Mouse (Mus musculus) right cerebral cortex, postnatal 14 days (tissue): Measurements from ENCODE around the gene Olfr1297.

Experiments
- DNase-seq: peaks from one replicate; pipeline ENCODE4 v3.0.0; 2022

Olfr1297 gene

DNA sequence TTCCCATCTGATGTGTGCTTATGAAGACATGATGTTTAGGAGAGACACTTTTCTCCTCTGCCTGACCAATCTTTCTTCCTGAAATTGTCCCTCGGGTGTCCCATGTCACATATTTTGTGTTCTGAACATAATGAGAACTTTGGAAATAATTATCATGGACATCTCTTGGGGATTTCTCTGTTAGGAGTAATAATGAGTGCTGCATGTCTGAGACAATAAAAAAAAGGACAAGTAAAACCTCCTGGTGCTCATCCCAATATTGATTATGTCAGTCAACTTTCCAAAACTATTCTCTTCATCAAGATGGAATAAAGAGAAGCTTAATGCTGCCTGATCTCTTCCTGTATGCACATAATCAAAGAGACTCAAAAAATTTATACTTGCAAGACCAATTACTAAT is at the start of gene Olfr1297:
Gene Olfr1297 (minus strand): TSS at position 101 of the 400 bp plus-strand sequence.
- no peak for DNase-seq

DNA sequence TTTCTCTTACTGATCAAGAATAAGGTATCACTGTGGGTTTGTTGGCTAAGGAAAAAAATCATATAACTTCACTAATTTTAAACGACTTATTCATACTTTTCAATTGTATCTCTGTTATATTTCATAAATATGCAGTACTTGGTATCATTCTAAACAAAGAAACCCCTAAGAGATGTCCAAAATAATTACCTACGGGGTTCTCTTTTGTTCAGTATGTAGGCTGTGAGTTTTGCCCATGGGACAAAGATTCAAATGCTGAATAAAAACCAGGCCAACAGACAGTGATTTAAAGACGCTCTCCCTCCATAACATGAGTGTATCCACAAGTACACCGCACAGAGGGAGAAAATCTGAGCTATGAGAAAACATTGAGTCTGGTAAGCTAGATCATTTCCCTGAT is 34.8 kb upstream of the Olfr1297 start, which contains the start of gene Olfr1299:
Gene Olfr1299 (plus strand): TSS at position 301 of the 400 bp plus-strand sequence.
- no peak for DNase-seq

GRCm38 (mm10) chr2:111649101-111649500 is 22.8 kb upstream of the Olfr1297 start, which contains the start of gene Olfr1298:
TSS of gene Olfr1298 (minus strand) at chr2:111649201.
- no peak for DNase-seq

DNA sequence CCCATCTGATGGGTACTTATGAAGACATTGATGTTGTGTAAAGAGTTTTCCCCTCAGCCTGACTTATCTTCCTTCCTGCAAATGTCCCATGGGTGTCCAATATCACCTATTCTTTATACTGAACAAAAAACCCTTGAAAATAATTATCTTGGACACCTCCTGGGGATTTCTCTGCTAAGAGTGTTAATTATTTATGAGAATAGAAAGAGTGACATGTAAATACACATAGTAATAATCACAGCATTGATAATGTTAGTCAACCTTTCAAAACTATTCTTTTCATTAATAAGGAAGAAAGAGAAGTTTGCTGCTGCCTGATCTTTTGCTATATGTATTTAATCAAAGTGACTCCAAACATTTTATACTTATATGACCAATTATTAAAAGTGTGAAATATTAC is 56.7 kb downstream of the Olfr1297 start, which contains the start of gene Olfr1295:
Gene Olfr1295 (minus strand): TSS at position 101 of the 400 bp plus-strand sequence.
- no peak for DNase-seq
